Mouse (Mus musculus): Measurements from ENCODE around the gene Rtbdn.
A peak's percentile ranks its signal among the peaks of the same experiment; 100 is the strongest.

DNA sequence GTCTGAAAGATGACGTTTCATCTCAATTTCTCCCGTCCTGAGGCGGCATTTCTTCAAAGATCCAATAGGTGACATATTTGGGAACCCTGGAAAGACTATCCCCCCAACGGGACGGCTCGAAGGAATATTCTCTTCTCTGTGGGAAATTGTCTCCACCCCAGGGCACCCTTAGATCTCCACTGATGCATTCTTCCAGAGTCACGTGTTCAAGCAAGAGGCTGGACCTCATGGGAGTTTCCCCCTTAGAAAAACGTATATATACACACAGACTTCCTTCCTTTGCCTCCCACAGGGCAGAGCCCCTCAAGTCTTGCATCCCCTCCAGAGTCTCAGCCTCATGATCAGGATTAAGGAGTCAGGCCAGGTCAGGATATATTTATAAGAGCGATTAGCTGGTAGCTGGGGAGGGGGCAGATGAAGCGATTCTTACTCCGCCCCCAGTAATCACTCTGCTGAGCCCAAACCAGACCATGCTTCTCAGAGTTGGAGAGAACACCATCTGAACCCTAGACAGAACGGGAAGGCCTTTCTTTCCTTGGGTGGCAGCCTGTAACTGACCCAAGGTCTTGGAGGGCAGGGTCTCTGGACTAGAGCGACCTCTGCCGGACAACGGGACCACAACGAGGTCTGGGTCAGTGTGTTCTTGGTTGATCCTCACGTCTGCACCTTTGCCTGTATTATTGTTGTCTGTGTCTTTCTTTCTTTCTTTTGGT is at the start of gene Rtbdn:
- TF ChIP-seq CTCF (IDR thresholded peaks at IDR 0.05; ENCODE audit: low read depth, low read length): peak; percentile 44; the same call in 1 of the 2 replicates
- TF ChIP-seq POLR2A (IDR thresholded peaks at IDR 0.05; ENCODE audit: extremely low read depth, insufficient read depth, low read length): no peak
